Mouse (Mus musculus) testis, postnatal 14 days (tissue): ENCODE measurements around the gene Chp1.
"Not testable (repeated sequence)": the region's sequence is repeated elsewhere in the genome, so short reads cannot be mapped to it uniquely, and the experiment has no call there.

ENCODE experiments used
- DNase-seq: peaks from one replicate; pipeline ENCODE4 v3.0.0; 2021; ENCODE audit warnings: low spot score

Gene Chp1

DNA sequence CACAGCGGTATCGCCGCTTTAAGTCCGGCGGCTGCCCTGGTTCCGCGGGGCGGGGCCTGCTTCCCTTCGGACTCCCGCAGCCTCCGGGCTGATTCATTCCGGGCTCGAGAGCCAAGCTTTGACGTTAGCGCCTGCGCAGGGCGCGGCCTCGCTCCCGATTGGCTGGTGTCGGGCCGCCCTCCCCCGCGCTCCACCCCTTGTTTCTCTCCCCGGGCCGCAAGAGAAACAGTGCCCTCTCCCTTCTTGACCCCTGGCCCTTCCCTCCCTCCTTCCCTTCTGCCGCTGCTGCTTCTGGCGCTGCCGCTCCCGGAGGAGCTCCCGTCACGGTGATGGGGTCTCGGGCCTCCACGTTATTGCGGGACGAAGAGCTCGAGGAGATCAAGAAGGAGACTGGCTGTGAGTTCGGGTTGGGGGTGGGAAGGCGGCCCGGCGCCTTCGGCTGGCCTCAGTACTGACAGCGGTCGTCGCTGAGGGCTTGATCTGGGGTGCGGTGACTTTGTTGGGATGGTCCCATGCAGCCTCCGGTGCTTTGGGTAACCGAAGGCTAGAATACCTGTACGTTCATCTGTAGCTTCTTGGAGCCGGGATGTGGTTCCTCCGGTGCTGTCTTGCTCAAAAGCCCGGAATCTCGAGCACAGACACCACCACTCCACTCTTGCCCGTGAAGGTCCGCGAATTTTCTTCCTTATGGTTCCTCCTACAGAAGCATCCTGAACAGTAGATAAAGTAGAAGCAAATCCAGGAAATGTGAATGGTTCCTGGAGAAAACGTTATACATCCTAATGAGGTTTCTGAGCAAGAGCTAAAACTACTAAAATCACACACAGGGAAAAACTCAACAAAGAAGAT is at the start of gene Chp1, which contains the start of gene Exd1:
Gene Chp1, plus strand, starts transcription at position 176 of the 849 bp plus-strand sequence.
Gene Exd1, minus strand, starts transcription at position 106 of the 849 bp plus-strand sequence.
- DNase-seq = peak; percentile 99

DNA sequence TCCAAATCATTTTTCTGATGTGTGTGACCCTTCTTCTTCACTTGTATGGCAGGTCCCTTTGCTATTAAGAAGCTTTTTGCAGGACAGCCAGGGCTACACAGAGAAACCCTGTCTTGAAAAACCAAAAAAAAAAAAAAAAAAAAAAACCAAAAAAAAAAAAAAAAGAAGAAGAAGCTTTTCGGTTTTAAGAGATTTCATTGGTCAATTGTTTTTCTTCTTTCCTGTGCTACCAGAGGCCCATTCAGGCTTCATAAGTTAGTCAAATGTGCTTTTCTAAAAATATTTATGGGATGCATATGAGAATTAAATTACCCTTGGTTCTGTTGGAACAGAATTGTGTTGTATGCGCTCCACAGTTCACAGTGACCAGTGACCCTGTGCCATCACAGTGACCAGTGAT is 48.6 kb upstream of the Chp1 start:
- DNase-seq = no peak

DNA sequence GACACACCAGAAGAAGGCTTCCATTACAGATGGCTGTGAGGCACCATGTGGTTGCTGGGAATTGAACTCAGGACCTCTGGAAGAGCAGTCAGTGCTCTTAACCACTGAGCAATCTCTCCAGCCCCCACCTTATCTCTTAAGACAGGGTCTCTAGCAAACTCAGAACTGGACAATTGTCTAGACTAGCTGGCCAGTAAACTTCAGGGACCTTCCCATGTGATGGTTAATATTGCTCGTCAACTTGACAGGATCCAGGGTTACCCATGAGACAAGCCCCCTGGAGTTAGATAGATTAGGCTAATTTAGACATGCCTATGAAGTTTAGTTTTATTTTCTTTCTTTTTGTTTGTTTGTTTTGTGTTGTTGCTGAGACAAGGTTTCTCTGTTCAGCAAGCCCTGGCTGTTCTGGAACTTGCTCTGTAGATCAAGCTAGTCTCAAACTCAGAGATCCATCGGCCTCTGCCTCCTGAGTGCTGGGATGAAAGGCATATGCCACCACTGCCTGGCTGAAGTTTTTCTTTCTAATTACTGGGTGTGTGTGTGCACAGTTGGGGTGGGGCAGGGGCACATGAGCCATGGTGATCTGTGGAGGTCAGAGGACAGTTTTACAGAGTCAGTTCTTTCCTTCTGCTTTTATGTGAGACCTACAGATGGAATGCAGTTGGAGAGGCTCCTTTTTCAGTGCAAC is 46.4 kb upstream of the Chp1 start:
- DNase-seq = no peak

DNA sequence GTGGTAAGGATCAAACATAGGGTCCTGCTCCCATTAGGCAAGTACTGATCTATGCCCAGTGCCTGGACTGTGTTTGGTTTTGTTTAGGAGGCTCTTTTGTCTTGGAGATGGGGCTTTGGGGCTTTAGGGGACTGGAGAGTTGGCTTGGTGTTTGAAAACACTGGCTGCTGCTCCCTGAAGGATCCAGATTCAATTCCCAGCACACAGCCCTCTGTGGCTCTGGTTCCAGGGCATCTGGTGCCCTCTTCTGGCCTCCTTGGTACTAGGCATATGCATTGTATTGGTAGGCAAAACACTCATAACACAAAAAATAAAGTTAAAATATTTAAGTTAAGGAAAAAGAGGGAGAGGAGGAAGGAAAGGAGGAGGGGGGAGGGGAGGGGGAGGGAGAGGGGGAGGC is 40.4 kb upstream of the Chp1 start:
- DNase-seq = no peak

DNA sequence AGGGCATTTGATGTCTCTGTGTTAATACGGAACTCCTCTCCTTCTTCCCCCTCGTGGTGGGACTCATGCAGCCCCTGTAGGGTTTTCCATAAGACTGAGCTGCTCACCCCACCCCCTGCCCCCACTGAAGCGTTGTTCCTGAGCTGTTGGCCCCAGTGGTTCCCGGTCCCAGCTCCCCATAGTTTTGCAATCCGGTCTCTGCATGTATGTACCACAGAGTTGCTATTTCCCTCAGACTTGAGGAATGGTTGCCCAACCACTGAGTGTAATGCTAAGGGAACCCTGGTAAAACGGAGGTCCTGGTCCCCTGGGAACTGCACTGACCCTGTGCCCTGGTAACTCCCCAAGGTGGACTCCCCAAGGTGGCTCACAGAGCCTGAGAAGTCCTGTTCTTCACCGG is 39.0 kb upstream of the Chp1 start:
- DNase-seq = not testable (repeated sequence)

DNA sequence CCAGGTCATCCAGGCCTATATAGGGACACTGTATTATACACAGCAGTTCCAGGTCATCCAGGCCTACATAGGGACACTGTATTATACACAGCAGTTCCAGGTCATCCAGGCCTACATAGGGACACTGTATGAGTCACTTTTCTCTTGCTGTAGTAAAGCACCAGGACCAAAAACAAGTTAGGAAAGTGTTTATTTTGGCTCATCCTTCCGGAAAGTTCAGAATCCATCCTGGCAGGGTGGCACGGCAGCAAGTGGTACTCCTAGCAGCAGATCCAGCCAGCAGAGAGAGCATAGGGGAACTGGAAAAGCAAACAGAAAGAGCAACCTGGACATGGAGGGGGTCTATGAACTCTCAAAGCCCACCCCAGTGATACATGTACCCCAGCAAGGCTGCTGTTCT is 36.6 kb upstream of the Chp1 start:
- DNase-seq = no peak

DNA sequence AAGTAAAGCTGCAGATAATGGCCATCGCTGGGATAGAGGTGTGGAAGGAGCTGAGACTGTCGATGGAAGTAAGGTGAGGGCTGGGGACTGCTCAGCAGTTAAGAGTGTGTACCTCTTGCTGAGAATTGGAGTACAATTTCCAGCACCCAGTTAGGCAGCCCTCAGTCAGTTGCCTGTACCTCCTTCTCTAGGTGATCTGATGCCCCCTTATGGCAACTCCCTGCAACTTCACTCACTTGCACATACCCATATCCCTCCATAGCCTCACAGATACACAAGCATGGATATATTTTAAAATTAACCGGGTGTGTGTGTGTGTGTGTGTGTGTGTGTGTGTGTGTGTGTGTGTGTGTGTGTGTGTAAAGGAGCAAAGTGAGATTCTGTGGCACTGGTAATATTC is 35.2 kb upstream of the Chp1 start:
- peak; percentile 21 for DNase-seq

DNA sequence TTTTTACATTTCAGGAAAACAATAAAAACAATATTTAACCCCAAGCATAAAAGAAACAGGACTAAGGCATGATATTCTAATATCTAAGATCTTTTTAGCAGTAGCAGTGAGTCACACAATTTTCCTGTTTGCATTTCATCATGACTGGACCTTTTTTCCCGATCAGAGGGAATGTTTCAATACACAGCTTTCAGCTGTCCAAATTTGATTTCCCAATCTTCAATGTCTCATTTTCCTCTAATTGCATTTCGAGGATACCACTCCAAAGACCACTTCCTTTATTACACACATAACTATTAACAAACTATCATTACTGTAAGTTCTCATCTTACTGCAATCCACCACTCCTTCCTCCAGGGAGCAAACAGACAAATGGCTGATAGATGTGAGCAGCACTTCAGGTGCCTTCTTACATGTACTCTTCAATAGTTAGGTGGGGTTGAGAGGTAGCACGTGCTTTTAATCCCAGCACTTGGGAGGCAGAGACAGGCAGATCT is 33.4 kb upstream of the Chp1 start:
- no peak for DNase-seq

DNA sequence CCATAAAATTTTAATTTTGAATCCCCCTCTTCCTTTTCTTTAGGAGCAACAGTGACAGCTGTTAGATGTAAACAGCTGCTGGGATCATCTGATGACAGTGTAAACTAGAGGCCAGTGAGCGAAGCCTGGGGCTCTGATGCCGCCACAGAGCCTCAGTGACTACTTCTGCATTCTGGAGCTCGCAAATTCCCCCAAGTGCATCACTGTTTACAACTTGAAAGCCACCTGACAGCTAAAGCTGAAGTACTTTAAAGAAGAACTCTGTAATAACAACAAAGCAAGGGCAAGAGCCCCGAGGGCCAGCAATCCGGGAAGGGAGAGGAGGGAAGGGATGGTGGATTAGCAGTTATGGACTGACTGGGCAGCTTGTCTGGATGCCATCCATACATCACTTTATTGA is 30.7 kb upstream of the Chp1 start:
- DNase-seq = no peak

DNA sequence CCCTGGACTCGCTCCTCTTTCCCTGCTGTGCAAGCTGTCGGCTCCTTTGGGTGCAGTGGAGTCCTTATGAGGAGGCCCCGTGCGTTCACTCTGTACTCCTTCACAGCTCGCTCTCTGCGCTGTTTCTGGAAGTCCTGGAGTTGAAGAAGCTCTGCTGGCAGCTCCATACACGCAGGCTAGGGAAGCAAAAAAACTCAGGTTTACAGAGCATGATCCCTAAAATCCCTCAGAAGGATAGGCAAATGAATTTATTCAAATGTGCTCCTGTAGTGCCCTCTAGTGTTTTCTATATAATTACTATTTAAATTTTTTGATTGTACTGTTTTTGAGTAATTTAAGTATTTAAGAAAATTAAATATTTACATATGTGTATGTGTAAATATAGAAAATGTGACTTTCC is 26.9 kb upstream of the Chp1 start:
- no peak for DNase-seq

DNA sequence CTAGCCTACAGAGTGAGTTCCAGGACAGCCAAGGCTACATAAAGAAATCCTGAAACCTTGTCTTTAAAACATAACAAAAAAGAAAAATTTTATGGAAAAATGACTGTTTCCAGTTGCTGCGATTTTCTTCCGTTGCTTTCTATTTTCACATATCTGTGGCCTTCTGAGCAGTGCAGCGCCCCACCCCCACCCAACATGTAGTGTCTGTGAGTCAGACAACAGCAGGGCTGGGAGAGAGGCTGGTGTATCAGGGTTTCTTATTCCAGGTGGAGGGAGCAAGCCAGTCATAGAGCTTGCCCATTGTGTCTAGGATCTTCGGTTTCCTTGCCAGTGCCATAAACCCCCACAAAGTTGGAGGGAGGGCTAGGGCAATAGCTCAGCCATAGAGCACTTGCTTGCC is 23.7 kb upstream of the Chp1 start:
- no peak for DNase-seq

DNA sequence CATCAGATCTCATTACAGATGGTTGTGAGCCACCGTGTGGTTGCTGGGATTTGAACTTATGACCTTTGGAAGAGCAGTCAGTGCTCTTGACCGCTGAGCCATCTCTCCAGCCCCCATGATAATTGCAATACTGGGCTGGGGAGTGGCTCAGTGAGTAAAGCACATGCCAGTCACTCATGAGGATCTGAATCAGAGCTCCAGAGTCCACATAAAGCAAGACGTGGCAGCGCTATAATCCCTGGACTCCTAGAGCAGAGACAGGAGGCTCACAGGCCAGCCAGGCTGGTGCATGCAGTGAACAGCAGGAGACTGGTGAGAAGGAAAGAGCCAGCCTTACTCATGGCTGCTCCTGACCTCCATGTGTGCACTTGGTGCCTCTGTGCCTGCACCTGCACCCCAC is 22.1 kb upstream of the Chp1 start:
- DNase-seq = no peak

DNA sequence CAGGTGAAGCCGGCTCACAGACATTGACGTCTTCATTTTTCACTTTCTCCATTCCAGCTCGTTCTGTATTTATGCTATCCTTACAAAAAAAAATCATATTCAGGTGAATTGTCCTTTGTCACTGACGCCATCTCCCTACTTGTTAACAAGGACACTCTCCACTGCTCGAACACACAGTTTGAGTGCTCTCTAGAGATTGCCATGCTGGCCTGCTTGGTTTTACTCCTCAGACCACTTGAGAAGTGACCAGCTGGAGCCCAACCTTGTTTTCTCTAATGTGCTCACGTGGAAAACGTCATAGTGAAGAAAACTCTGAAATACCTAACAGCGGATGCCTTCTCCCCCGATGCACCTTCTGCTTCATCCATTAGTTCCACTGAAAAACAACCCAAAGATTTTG is 8.7 kb upstream of the Chp1 start:
- no peak for DNase-seq

DNA sequence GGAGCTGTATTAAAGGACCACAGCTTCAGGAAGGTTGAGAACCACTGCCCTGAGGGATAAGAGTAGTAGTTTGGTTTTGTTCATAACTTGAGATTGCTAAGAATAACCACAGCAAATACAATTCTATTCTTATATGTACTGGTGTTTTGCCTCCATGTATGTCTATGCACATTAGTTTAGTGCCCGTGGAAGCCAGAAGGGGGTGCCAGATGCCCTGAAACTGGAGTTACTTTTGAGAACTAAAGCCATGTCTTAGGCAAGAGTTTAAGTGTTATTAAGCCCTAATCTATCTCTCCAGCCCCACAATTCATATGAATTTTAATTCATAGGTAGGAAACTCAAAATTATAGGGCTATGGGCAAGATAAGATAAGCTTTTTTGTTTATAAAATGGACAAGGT is 5.4 kb upstream of the Chp1 start:
- no peak for DNase-seq

DNA sequence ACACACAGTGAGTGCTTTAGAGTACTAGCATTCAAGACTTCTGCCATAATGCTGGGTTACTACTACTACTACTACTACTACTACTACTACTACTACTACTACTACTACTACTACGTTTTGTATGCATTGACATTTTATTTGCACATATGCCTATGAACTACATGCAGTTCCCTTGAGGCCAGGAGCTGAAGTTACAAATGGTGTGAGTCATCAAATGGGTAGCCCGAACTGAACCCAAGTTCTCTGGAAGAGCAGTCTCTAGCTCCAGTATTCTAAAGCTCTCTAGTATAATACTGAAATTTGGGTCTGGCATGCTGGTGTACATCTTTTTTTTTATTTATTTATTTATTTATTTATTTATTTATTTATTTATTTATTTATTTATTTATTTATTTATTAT is 3.8 kb upstream of the Chp1 start:
- no peak for DNase-seq

DNA sequence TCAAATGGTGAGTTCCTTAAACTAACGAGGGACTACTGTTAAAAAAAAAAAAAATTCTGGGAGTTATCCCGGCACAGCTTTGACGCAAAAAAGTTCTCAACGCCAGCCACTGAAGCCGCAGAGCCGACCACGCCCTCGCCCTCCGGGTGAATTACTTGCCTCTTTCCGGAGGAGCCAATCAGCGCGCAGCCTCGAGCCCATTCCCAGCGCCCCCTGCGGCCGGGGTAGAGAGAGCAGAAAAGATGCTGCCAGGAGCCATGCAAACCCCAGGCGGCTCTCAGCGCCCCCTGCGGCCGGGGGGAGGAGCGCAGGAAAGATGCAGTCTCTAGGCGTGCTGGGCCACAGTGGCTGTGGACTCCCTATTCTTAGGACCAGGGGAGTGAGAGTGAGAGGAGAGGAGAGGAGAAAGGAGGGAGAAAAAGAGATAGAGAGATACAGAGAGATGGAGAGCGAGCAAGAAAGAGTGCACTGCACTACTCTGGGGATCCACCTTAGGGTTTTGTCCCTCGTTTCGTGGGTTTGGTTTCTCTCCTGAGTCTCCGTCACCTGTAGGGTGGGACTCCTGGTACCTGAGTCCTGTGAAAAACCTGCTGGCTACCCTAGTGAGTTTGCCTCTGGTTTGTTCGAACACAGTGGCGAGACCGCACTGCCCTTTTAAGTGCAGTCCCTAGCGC is 512 bp upstream of the Chp1 start:
- peak; percentile 95 for DNase-seq

DNA sequence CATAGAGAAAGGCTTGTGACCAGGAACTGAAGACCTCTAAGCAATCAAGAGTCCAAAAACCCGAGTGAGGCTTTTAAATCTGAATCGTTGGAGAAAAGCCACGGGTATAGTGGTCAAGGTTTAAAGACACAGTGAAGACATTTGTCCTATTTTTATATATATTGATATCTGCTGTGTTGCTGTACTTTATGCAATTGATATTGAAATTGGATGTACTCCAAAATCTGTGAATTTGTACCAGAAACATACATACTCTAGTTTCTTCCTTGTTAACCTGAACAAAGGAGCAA is 819 bp downstream of the Chp1 start:
- no peak for DNase-seq

DNA sequence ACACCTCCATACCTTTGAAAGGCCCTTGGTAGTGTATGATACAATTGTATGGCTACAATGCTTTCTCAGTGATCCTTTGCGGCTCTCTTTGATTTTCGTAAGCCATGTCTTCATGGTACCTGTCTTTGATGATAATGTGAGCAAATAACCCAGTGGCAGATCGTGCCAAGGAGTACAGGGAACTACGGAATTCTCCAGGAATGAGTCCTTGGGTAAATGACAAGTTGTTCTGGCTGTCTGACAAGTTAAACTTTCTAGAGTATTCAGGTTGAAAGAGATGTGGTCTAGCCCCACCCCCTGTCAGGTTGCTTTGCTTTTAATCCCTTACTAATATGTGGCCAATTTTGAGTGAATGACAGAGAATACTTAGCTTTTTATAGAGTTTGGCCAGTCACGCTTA is 1.2 kb downstream of the Chp1 start:
- DNase-seq = no peak

DNA sequence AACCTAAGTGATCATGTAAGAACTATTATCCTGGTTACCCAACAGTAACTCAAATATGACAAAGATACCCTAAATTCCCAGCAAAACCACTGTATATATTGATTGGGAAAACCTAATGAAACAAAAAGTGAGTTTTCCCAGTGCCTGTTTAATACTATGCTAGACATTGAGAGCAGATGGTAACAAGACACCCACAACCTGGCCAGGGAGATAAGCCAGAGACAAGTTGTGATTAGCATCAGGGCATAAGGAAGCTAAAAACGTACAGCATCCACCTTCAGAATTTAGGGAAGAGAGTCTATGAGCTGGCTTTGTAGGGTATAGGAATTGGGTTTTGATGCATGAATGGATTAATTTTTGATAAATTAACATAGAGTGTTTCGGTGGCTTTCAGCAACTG is 2.2 kb downstream of the Chp1 start:
- DNase-seq = no peak

DNA sequence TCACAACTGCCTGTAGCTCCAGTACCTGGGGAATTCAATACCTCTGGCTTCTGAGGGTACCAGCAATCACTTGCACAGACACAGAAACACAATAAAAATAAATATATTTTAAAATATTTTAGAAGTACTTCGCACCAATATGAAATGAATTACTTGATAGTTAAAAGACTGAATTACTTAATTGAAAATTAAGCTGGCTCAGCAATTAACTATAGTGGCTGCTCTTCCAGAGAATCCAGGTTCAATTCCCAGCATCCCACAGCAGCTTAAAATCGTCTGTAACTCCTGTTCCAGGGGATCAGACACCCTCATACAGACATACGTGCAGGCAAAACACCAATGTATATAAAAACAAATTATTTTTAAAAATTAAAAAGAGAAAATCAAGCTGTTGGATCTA is 10.5 kb downstream of the Chp1 start:
- DNase-seq = no peak

DNA sequence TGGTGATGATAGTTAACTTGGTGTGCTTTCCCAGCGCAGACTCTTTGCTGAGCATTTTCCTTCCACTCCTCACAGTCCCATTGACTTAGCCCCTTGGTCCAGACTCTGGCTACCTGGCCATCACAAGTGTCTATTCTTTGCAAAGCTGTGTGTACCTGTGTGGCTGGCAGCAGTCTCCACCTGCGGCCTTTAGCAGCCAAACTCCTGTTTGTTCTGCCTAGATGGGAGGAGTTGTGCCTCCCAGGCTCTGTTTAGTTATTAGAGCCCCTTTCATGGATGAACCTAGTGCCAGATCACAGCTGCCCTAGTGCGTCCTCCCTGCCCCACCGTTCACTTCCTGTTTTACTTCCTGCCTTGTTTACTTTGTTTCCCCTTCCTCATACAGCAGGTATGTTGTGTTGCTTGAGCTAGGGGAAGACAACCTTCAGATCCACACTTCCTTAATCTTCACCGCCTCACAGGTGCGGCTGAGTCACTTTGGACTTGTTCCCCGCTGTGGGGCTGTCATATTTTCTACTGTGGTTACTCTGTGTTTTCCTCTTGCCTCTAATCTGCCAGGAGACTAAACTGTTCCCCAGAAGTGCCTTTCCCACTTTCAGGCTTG is 11.3 kb downstream of the Chp1 start:
- no peak for DNase-seq

DNA sequence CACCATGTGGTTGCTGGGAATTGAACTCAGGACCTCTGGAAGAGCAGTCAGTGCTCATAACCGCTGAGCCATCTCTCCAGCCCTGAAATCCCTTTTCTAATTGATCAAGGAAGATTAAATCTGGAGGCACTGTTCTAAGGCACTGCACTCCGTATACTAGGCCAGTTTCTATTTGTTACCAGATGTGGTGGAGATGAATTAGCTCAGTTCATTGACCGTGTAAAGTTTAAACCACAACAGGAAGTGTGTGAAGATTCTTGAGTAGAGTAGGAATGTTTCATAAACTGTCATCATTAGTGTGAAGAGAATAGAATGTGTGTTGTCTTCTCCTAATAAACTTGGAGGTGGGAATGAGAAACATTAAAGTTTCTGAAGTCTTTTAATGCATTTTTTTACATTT is 14.3 kb downstream of the Chp1 start:
- DNase-seq = no peak

DNA sequence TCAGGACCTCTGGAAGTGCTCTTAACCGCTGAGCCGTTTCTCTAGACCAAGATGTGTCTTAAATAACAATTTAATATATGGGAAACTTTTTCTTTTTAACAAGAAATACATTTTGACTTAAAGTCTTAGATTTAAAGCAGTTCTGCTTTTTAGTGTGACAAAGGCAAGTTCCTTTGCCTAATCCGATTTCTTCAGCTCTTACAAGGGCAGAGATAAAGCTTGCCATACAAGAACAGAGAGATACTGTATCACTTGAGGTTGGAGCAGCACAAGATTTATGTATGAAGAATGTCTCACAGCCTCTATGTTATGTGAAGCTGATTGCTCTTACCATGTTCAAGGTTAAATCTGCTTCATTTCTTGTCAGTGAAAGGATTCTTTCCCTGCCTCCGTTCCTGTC is 17.8 kb downstream of the Chp1 start:
- no peak for DNase-seq
